Mouse (Mus musculus): Measurements from ENCODE around the gene Dpp4.

DNA sequence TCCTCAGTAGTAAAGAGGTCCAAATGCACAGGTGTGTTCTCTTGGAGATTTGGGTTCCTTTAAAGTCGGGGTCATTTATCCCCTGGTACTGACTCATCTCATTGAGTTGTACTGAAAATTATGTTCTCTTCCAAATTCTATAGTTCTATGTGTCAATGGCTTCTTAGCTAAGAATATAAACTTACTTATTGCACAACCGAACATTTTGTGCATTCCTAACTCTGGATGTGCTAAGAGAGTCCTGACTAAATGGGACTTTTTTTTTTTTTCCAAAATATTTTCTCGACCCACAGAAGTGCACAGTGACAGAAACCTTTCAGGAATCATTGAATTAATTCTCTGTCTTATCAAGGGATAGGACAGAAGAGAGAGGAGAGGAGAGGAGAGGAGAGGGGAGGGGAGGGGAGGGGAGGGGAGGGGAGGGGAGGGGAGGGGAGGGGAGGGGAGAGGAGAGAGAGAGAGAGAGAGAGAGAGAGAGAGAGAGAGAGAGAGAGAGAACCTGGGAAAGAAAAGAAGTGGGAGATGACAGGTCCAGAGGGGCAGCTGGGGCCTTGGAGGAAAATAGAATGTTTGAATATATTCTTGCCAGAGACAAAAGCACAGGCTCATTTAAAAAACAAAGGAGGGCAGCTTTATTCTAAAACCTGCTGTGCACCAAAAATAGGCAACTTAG, 70.8 kb downstream of the Dpp4 start:
- TF ChIP-seq CTCF (IDR thresholded peaks at IDR 0.05; ENCODE audit: extremely low read depth, insufficient read depth, low read length) (no peak), POLR2A (IDR thresholded peaks at IDR 0.05; ENCODE audit: extremely low read depth, insufficient read depth, low read length) (no peak)
